Mouse (Mus musculus): ENCODE measurements around the gene Sec62. TPM values are rescaled to one million over a fixed set of nuclear protein-coding genes. Genes with fewer than 3 reads are reported as not detected.

Sec62 gene
- polyA plus RNA-seq, 1 experiment from 2014 or later, result 83.2 TPM

- peaks cover under 1% of the 10 kb centered on the region; the same call in 1 of the 2 replicates for H3K79me2 ChIP-seq (ENCODE audit: inconsistent target)
- H3K4me3 ChIP-seq (ENCODE audit: inconsistent target), result no peak overlapping the region
- 83% methylated on average over 5 of the region's 5 CpGs for WGBS (ENCODE audit: missing documents)
- H3K36me3 ChIP-seq (ENCODE audit: inconsistent target), result no peaks in the 10 kb centered on the region
- H3K27ac ChIP-seq, result no peak overlapping the region
Measured at GRCm38 (mm10) chr3:30788531-30788930, 4.1 kb upstream of the Sec62 start.

- WGBS (ENCODE audit: missing documents), result 1% methylated on average over 59 of the region's 75 CpGs
Measured at GRCm38 (mm10) chr3:30793403-30794221, 937 bp downstream of the Sec62 start.

DNA sequence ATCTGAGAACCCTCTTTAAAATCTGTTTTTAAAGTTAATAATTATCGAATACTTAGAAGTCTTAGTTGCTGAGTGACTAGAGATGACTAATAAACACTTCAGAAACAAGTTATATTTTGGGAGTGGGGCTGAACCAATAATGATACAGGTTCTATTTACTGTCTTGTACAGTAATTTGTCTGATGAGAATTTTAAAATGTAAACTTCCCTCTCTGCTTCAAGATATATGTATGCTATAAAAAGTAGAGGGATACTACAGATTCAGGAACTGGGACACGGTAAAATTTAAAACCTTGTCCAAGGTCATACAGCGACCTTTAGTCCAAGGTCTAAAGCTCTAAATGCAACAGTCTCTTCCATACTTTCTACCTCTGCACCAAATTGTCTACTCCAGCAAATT is 9.5 kb downstream of the Sec62 start:
- WGBS (ENCODE audit: missing documents), result 98% methylated on average over 3 of the region's 3 CpGs
- H3K36me3 ChIP-seq (ENCODE audit: inconsistent target), result peaks cover 34% of the 10 kb centered on the region
- no peak overlapping the region for H3K27ac ChIP-seq
- no peak overlapping the region for H3K4me3 ChIP-seq (ENCODE audit: inconsistent target)
- peaks cover 78% of the 10 kb centered on the region for H3K79me2 ChIP-seq (ENCODE audit: inconsistent target)

More at GRCm38 (mm10) chr3:30793403-30794221, 937 bp downstream of the Sec62 start:
- no peak overlapping the region for H3K27ac ChIP-seq
- no peaks in the 10 kb centered on the region for H3K36me3 ChIP-seq (ENCODE audit: inconsistent target)
- peaks cover 51% of the 10 kb centered on the region for H3K79me2 ChIP-seq (ENCODE audit: inconsistent target)
- H3K4me3 ChIP-seq (ENCODE audit: inconsistent target), result peak overlapping the region; percentile 71

GRCm38 (mm10) chr3:30812881-30813280 is 20.2 kb downstream of the Sec62 start:
- Histone ChIP-seq H3K79me2 (ENCODE audit: inconsistent target) (no peaks in the 10 kb centered on the region), H3K27ac (no peak overlapping the region), H3K36me3 (ENCODE audit: inconsistent target) (peaks cover 39% of the 10 kb centered on the region), H3K4me3 (ENCODE audit: inconsistent target) (no peak overlapping the region)
- WGBS (ENCODE audit: missing documents), result 76% methylated on average over 3 of the region's 3 CpGs

GRCm38 (mm10) chr3:30818630-30819125 is 26.0 kb downstream of the Sec62 start:
- WGBS (ENCODE audit: missing documents), result 97% methylated on average over 16 of the region's 16 CpGs
- Histone ChIP-seq H3K79me2 (ENCODE audit: inconsistent target) (no peaks in the 10 kb centered on the region), H3K36me3 (ENCODE audit: inconsistent target) (peaks cover 44% of the 10 kb centered on the region; the same call in 1 of the 2 replicates), H3K27ac (no peak overlapping the region), H3K4me3 (ENCODE audit: inconsistent target) (no peak overlapping the region)

GRCm38 (mm10) chr3:30822163-30822562 is 29.5 kb downstream of the Sec62 start:
- Histone ChIP-seq H3K36me3 (ENCODE audit: inconsistent target) (peaks cover 22% of the 10 kb centered on the region; the same call in 1 of the 2 replicates), H3K27ac (no peak overlapping the region), H3K4me3 (ENCODE audit: inconsistent target) (no peak overlapping the region), H3K79me2 (ENCODE audit: inconsistent target) (no peaks in the 10 kb centered on the region)
- 99% methylated on average over 8 of the region's 8 CpGs for WGBS (ENCODE audit: missing documents)

- WGBS (ENCODE audit: missing documents), result 87% methylated on average over 5 of the region's 5 CpGs
- Histone ChIP-seq H3K27ac (no peak overlapping the region), H3K79me2 (ENCODE audit: inconsistent target) (no peaks in the 10 kb centered on the region), H3K36me3 (ENCODE audit: inconsistent target) (no peaks in the 10 kb centered on the region), H3K4me3 (ENCODE audit: inconsistent target) (no peak overlapping the region)
Measured at GRCm38 (mm10) chr3:30826069-30826468, 33.4 kb downstream of the Sec62 start.

- Histone ChIP-seq H3K79me2 (ENCODE audit: inconsistent target) (no peaks in the 10 kb centered on the region), H3K4me3 (ENCODE audit: inconsistent target) (no peak overlapping the region), H3K27ac (no peak overlapping the region), H3K36me3 (ENCODE audit: inconsistent target) (no peaks in the 10 kb centered on the region)
- WGBS (ENCODE audit: missing documents), result 42% methylated on average over 15 of the region's 15 CpGs
Measured at GRCm38 (mm10) chr3:30831848-30832606, 39.4 kb downstream of the Sec62 start.

- no peak overlapping the region for H3K27ac ChIP-seq
- 83% methylated on average over 3 of the region's 3 CpGs for WGBS (ENCODE audit: missing documents)
- H3K36me3 ChIP-seq (ENCODE audit: inconsistent target), result no peaks in the 10 kb centered on the region
Measured at GRCm38 (mm10) chr3:30833254-30833653, 40.6 kb downstream of the Sec62 start.

DNA sequence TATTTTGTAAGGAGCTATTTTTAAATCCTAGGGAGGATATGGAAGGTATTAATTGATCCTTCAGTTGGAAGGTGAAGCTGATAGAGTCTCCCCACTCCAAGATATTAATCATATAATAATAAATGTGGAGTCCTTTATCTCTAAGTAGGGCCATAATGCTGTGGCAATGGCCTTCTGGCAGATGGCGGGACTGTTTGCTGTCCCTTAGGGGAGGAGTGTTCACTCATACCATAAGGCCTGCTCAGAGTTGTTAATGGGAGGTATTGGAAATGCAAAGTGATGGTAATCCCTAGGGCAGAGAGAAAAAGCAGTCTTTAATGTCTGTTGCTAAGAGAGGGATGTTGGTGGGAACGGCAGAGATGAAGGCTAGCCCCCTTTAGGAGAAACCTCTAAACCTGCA is 53.1 kb downstream of the Sec62 start:
- Histone ChIP-seq H3K79me2 (ENCODE audit: inconsistent target) (no peaks in the 10 kb centered on the region), H3K36me3 (ENCODE audit: inconsistent target) (no peaks in the 10 kb centered on the region), H3K4me3 (ENCODE audit: inconsistent target) (no peak overlapping the region), H3K27ac (no peak overlapping the region)
- WGBS (ENCODE audit: missing documents), result 96% methylated on average over 2 of the region's 2 CpGs

More at GRCm38 (mm10) chr3:30833254-30833653, 40.6 kb downstream of the Sec62 start:
- no peaks in the 10 kb centered on the region for H3K79me2 ChIP-seq (ENCODE audit: inconsistent target)
- H3K4me3 ChIP-seq (ENCODE audit: inconsistent target), result no peak overlapping the region

GRCm38 (mm10) chr3:30847413-30847812 is 54.7 kb downstream of the Sec62 start:
- no peak overlapping the region for H3K27ac ChIP-seq
- H3K79me2 ChIP-seq (ENCODE audit: inconsistent target), result no peaks in the 10 kb centered on the region
- no peaks in the 10 kb centered on the region for H3K36me3 ChIP-seq (ENCODE audit: inconsistent target)
- WGBS (ENCODE audit: missing documents), result 64% methylated on average over 1 of the region's 1 CpGs
- H3K4me3 ChIP-seq (ENCODE audit: inconsistent target), result no peak overlapping the region

DNA sequence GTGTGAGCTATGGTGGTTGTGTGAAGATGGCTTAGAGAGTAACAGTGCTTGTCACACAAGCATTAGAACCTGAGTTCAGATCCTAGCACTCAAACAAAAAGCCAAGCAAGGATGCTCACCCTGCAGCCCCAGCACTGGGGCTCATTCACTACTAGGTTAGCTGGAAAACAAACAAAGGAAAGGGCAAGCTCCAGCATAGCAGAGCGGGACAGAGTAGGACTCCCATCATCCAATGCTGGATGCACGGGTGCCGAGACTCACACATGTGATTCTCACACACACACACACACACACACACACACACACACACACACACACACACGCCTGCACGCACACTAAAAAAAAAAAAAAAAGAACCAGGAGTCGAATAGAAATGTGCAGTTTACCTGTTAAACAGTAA is 58.7 kb downstream of the Sec62 start:
- H3K27ac ChIP-seq, result no peak overlapping the region
- H3K79me2 ChIP-seq (ENCODE audit: inconsistent target), result no peaks in the 10 kb centered on the region; the same call in 1 of the 2 replicates
- no CpG with 5 or more reads among the region's 6 CpGs for WGBS (ENCODE audit: missing documents)
- H3K36me3 ChIP-seq (ENCODE audit: inconsistent target), result no peaks in the 10 kb centered on the region
- no peak overlapping the region for H3K4me3 ChIP-seq (ENCODE audit: inconsistent target)

DNA sequence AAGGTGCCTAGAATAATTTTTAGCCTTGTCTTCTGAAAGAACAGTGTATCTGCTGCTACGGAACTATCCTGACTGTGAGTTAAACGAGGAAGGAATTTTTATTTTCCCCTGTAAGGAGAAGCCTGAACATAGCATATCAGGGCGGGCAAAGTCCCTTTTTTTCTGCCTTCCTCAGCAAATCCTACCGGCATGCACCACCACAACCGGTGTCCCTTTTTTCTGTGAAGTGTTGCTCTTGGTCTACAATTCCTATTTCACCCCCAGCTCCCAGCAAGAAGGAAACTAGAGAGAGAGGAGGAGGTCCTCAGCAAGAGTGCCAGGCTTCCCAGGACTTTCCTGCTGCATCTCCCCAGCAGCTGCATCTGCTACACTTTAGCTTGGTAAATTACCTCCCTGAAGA is 60.9 kb downstream of the Sec62 start:
- 96% methylated on average over 5 of the region's 5 CpGs for WGBS (ENCODE audit: missing documents)
- Histone ChIP-seq H3K79me2 (ENCODE audit: inconsistent target) (peaks cover 6% of the 10 kb centered on the region; the same call in 1 of the 2 replicates), H3K4me3 (ENCODE audit: inconsistent target) (no peak overlapping the region), H3K36me3 (ENCODE audit: inconsistent target) (no peaks in the 10 kb centered on the region), H3K27ac (no peak overlapping the region)

DNA sequence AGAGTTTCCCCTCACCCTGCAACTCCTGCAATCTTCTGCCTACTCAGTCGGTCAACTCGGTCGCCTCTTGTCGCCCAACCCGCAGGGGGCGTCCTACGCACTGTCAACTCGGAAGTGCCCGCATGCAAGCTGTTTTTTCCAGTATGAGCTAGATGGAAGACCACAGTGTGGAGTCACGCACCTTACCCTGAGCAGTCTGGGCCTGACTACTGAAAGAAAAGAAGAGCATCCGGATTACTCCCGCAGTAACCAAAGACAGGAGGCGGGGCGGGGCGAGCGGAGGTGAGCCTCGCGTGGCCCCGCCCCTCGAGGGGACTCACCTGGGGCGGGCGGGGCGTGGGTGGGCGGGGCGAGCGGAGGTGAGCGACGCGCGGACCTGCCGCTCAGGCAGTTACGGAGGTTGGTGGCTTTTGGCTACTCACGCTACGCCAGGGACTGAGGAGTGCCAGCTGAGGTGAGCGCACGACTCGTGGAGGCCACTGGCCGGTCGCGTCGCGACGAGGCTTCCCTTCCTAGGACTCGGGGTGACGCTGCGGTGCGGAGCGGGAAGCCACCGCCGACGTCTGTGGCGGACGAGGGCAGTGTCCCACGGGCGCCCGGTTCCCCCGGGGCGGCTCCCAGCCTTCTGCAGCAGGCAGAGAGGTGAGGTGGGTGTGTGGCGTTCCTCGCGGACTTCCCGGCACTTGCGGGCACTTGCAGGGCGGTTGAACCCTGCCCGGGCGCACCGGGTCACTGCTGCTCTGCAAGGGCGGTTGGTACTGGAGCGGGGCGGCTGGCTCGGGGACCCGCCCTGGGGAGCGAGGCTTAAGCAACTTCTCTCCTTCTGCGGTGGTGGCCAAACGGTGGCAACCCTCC is 63.2 kb downstream of the Sec62 start, which contains the start of gene Gpr160:
Gene Gpr160 (plus strand): TSS at position 347 of the 855 bp plus-strand sequence.
- Histone ChIP-seq H3K36me3 (ENCODE audit: inconsistent target) (no peaks in the 10 kb centered on the region), H3K27ac (no peak within 1 kb of the TSS), H3K79me2 (ENCODE audit: inconsistent target) (peaks cover 12% of the 10 kb centered on the region; the same call in 1 of the 2 replicates), H3K4me3 (ENCODE audit: inconsistent target) (peak within 1 kb of the TSS; percentile 35)
- 2% methylated on average over 68 of the region's 75 CpGs for WGBS (ENCODE audit: missing documents)
